Mouse (Mus musculus): Measurements from ENCODE around the gene Cyb561d2. TPM values are rescaled to one million over a fixed set of nuclear protein-coding genes. Genes with fewer than 3 reads are reported as not detected.
A peak's percentile ranks its signal among the peaks of the same experiment; 100 is the strongest.
"Not testable (repeated sequence)": the region's sequence is repeated elsewhere in the genome, so short reads cannot be mapped to it uniquely, and the experiment has no call there.

The Cyb561d2 gene
- polyA plus RNA-seq, 1 experiment from 2014 or later, result 34.7 TPM

DNA sequence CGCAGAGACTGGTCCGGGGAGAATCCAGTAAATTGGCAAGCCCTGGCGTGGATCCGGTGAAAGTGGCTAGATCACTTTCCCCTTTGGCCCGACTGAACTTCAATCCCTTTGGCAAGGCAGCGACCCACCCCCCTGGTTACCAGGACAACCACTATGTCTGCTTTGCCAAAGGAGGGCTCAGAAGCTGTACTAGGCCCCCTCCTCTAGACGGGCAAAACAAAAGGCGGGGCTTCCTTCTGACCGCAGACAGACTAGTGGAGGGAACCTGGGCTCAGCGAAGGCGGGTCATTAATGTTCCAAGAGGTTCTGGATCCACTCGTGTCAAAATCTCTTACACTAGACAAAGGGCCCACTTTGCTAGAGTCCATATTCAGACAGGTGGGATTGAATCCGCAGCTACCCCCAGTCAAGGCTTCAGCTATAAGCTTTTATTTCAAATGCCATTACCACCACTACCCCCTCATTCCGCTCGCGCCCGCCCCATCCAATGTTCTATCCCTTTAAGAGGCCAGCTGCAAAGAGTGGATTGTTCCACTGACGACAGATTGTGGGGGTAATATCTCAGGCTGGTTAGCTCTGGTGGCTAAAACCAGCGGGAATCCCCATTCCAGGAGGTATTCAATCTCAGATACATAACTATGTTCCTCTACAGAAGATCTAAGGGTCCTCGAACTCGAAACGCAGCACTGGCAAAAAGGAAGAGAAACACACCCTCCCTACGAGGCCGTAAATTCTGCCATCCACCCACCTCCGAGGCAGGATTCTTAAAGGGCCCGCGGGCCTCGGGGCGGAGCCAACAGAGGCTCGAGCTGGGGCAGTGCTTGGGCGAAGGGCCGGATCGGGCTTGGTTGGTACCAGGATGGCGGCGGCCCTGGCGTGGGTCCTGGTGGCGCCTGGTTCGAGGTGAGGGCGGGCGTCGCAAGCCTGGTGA, 26.6 kb upstream of the Cyb561d2 start:
- Histone ChIP-seq H3K9ac (replicated peaks) (peak overlapping the region; percentile 75), H3K27ac (replicated peaks) (peak overlapping the region; percentile 92), H3K9me3 (no peaks in the 10 kb centered on the region), H3K36me3 (peaks cover 46% of the 10 kb centered on the region), H3K27me3 (no peaks in the 10 kb centered on the region), H3K4me2 (replicated peaks) (peak overlapping the region; percentile 82), H3K4me3 (peak overlapping the region; percentile 83), H3K4me1 (peaks cover 55% of the 10 kb centered on the region)
- ATAC-seq (replicated peaks), result peak; percentile 90
- WGBS, result under 1% methylated on average over 41 of the region's 41 CpGs

- no peaks in the 10 kb centered on the region for H3K27me3 ChIP-seq
- H3K4me1 ChIP-seq, result peaks cover 58% of the 10 kb centered on the region
- peak within 1 kb of the TSS; percentile 92 for H3K27ac ChIP-seq (replicated peaks)
- peak within 1 kb of the TSS; percentile 75 for H3K9ac ChIP-seq (replicated peaks)
- no peak for ATAC-seq (replicated peaks)
- no peaks in the 10 kb centered on the region for H3K9me3 ChIP-seq
- peak within 1 kb of the TSS; percentile 82 for H3K4me2 ChIP-seq (replicated peaks)
- peak within 1 kb of the TSS; percentile 83 for H3K4me3 ChIP-seq
- peaks cover 39% of the 10 kb centered on the region for H3K36me3 ChIP-seq
- WGBS, result 5% methylated on average over 18 of the region's 18 CpGs
Measured at GRCm38 (mm10) chr9:107567702-107568319, 25.8 kb upstream of the Cyb561d2 start, which contains the start of gene Hyal2. Hyal2 (plus strand) TSS chr9:107567945.

GRCm38 (mm10) chr9:107566855-107567254, 24.9 kb upstream of the Cyb561d2 start:
- no peak for ATAC-seq (replicated peaks)
- no peaks in the 10 kb centered on the region for H3K27me3 ChIP-seq
- H3K9ac ChIP-seq (replicated peaks), result no peak overlapping the region
- H3K4me2 ChIP-seq (replicated peaks), result no peak overlapping the region
- no peak overlapping the region for H3K4me3 ChIP-seq
- peaks cover 31% of the 10 kb centered on the region for H3K36me3 ChIP-seq
- H3K9me3 ChIP-seq, result no peaks in the 10 kb centered on the region
- 75% methylated on average over 3 of the region's 3 CpGs for WGBS
- H3K27ac ChIP-seq (replicated peaks), result 0 out of 2 replicates have a peak overlapping the region, but pooled peaks have one; percentile 9
- peaks cover 56% of the 10 kb centered on the region for H3K4me1 ChIP-seq

- Histone ChIP-seq H3K4me1 (peaks cover 49% of the 10 kb centered on the region), H3K27ac (replicated peaks) (0 out of 2 replicates have a peak overlapping the region, but pooled peaks have one; percentile 9), H3K4me2 (replicated peaks) (no peak overlapping the region), H3K9me3 (no peaks in the 10 kb centered on the region), H3K27me3 (no peaks in the 10 kb centered on the region), H3K36me3 (peaks cover 32% of the 10 kb centered on the region), H3K9ac (replicated peaks) (no peak overlapping the region), H3K4me3 (no peak overlapping the region)
- no peak for ATAC-seq (replicated peaks)
- WGBS, result 57% methylated on average over 15 of the region's 15 CpGs
Measured at GRCm38 (mm10) chr9:107566041-107566709, 24.2 kb upstream of the Cyb561d2 start.

GRCm38 (mm10) chr9:107565556-107565955, 23.6 kb upstream of the Cyb561d2 start:
- H3K27me3 ChIP-seq; ATAC-seq (replicated peaks); H3K9ac ChIP-seq (replicated peaks); H3K27ac ChIP-seq (replicated peaks); H3K4me2 ChIP-seq (replicated peaks); H3K4me3 ChIP-seq; H3K9me3 ChIP-seq: not testable (repeated sequence)
- Histone ChIP-seq H3K4me1 (peaks cover 43% of the 10 kb centered on the region), H3K36me3 (peaks cover 32% of the 10 kb centered on the region)
- WGBS, result 45% methylated on average over 5 of the region's 5 CpGs

DNA sequence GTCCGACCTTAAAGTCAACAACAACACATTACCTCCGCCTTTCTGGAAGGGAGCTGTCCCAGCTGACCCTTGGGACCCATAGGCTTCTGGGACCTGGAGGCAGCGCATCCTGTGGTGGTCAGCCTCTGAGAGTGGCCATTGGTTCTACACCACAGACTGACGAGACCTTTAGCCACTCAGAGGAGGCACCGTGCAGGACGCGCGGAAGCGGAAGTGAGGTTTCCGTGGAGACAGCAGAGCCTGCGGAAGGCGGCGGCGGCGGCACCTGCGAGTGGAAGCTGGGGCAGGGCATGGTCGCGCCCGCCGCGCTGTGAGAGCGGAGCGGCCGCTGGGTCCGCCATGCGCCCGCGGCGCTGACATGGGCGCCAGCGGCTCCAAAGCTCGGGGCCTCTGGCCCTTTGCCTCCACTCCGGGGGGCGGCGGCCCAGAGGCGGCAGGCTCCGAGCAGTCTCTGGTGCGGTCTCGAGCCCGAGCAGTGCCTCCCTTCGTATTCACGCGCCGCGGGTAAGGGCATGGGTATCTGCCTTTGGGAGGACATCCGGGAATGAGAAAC, 21.1 kb upstream of the Cyb561d2 start, which contains the start of gene Tusc2:
Gene Tusc2, plus strand, starts transcription at position 227 of the 553 bp plus-strand sequence.
- peak; percentile 97 for ATAC-seq (replicated peaks)
- Histone ChIP-seq H3K9ac (replicated peaks) (peak within 1 kb of the TSS; percentile 87), H3K27me3 (no peaks in the 10 kb centered on the region), H3K27ac (replicated peaks) (peak within 1 kb of the TSS; percentile 78), H3K4me2 (replicated peaks) (peak within 1 kb of the TSS; percentile 85), H3K4me3 (peak within 1 kb of the TSS; percentile 95), H3K36me3 (peaks cover 56% of the 10 kb centered on the region), H3K9me3 (no peaks in the 10 kb centered on the region), H3K4me1 (peaks cover 30% of the 10 kb centered on the region)
- under 1% methylated on average over 46 of the region's 46 CpGs for WGBS

GRCm38 (mm10) chr9:107556346-107556745, 14.4 kb upstream of the Cyb561d2 start:
- Histone ChIP-seq H3K4me1 (peaks cover 37% of the 10 kb centered on the region), H3K27ac (replicated peaks) (no peak overlapping the region), H3K4me2 (replicated peaks) (0 out of 2 replicates have a peak overlapping the region, but pooled peaks have one; percentile 90), H3K9ac (replicated peaks) (no peak overlapping the region), H3K4me3 (0 out of 2 replicates have a peak overlapping the region, but pooled peaks have one; percentile 84), H3K9me3 (no peaks in the 10 kb centered on the region), H3K36me3 (peaks cover 41% of the 10 kb centered on the region), H3K27me3 (peaks cover 18% of the 10 kb centered on the region)
- WGBS, result 81% methylated on average over 3 of the region's 3 CpGs
- ATAC-seq (replicated peaks), result no peak

DNA sequence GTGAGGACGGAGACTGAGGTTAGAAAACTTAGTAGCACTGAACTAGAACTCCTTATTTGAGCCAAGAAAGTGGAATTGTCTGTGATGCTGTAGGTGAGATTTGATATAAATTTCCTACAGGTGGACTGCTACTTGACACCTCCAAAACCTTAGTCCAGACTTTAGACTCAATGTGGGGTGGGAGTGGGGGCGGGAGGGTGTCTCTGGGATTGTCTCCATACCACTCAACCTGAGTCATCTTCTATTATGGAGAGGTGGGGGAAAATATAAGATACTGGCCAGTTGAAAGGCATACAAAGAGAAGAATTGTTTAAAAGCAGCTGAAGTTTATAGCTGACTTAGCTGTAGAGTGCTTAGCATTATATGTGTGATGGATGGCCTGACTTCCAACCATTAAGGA, 13.7 kb upstream of the Cyb561d2 start:
- no peak for ATAC-seq (replicated peaks)
- peaks cover 35% of the 10 kb centered on the region for H3K36me3 ChIP-seq
- WGBS, result 30% methylated on average over 2 of the region's 2 CpGs
- H3K4me3 ChIP-seq, result peak overlapping the region; percentile 84
- peak overlapping the region; percentile 81 for H3K9ac ChIP-seq (replicated peaks)
- peaks cover 23% of the 10 kb centered on the region for H3K27me3 ChIP-seq
- no peaks in the 10 kb centered on the region for H3K9me3 ChIP-seq
- H3K4me2 ChIP-seq (replicated peaks), result peak overlapping the region; percentile 90
- H3K4me1 ChIP-seq, result peaks cover 41% of the 10 kb centered on the region
- H3K27ac ChIP-seq (replicated peaks), result 0 out of 2 replicates have a peak overlapping the region, but pooled peaks have one; percentile 87

GRCm38 (mm10) chr9:107555031-107555457, 13.1 kb upstream of the Cyb561d2 start:
- Histone ChIP-seq H3K27me3 (peaks cover 28% of the 10 kb centered on the region), H3K4me1 (peaks cover 41% of the 10 kb centered on the region), H3K4me3 (peak overlapping the region; percentile 84), H3K9ac (replicated peaks) (peak overlapping the region; percentile 81), H3K27ac (replicated peaks) (peak overlapping the region; percentile 87), H3K9me3 (no peaks in the 10 kb centered on the region), H3K4me2 (replicated peaks) (peak overlapping the region; percentile 90), H3K36me3 (peaks cover 28% of the 10 kb centered on the region)
- no peak for ATAC-seq (replicated peaks)
- WGBS, result under 1% methylated on average over 23 of the region's 23 CpGs

DNA sequence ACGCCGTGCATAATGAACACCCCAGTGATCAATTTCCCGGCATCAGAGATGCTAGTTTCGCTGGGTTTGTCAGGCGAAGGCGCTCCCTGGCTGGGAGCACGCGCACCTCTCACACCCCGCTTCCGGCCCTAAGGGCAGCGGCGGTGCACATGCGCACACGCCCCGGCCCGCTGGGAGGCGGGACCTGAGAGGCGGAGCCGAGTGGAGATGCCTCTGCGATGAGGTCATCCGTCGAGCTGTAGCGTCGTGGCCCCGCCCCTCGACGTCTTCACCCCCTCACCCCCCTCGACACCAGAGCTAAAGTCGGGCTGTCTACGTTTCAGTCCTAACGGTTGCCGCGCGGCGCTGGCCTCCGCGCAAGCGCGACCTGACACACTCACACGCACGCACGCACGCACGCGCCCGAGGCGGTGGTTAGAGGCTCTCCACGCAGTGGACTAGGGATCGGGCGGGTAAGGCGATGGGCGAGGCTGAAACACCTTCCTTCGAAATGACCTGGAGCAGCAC, 12.4 kb upstream of the Cyb561d2 start:
- peak; percentile 94 for ATAC-seq (replicated peaks)
- Histone ChIP-seq H3K36me3 (peaks cover 22% of the 10 kb centered on the region), H3K4me2 (replicated peaks) (peak overlapping the region; percentile 90), H3K27ac (replicated peaks) (peak overlapping the region; percentile 87), H3K4me3 (peak overlapping the region; percentile 84), H3K9ac (replicated peaks) (peak overlapping the region; percentile 81), H3K27me3 (peaks cover 33% of the 10 kb centered on the region), H3K4me1 (peaks cover 41% of the 10 kb centered on the region), H3K9me3 (no peaks in the 10 kb centered on the region)
- WGBS, result 0% methylated on average over 53 of the region's 53 CpGs
